Mouse (Mus musculus): ENCODE data around the gene Opn4. TPM values are rescaled to one million over a fixed set of nuclear protein-coding genes. Genes with fewer than 3 reads are reported as not detected.

The Opn4 gene
- total and polyA plus RNA-seq, 3 experiments: not detected

DNA sequence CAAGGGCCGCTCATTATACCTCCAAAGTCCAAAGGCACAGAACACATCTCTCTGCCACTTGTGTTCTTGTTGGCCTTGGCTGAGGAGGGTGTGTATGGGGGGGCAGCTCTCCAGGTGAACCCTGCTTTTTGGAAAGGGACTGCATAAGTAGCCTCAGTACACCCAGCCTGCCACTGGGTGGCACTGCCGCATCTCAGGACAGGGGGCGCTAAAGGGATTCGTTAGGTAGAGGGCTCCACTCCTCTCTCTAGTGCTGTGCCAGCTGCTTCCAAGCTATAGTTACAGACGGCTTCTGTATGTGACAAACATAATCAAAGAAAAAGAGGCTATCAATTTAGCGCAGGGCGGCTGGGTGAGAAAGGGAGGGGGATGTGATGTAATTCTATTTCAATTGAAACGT lies 16.9 kb upstream of the Opn4 start:
- H3K36me3 ChIP-seq (ENCODE audit: control insufficient read depth in 1 of 2, insufficient read depth in 2 of 2, low read length in 2 of 2): no peaks in the 10 kb centered on the region; a peak in 1 of 4 replicates
- H3K9me3 ChIP-seq (replicated peaks; ENCODE audit: insufficient read depth, low read length): no peaks in the 10 kb centered on the region
- no peaks in the 10 kb centered on the region for H3K27me3 ChIP-seq (ENCODE audit: control insufficient read depth in 1 of 2, insufficient read depth in 2 of 2, low read length in 2 of 2)
- peak; percentile 93 for DNase-seq (ENCODE audit: low read depth, low spot score)
- H3K9ac ChIP-seq (ENCODE audit: control insufficient read depth, low read depth, low read length, poor library complexity, severe bottlenecking): no peak overlapping the region
- no peak for TF ChIP-seq ZKSCAN1 (IDR thresholded peaks at IDR 0.05; ENCODE audit: low read depth, low read length)
- TF ChIP-seq MAX (IDR thresholded peaks at IDR 0.05; ENCODE audit: low read length): no peak
- no peak for TF ChIP-seq NELFE (IDR thresholded peaks at IDR 0.05; ENCODE audit: low read depth, low read length)
- peak; percentile 51; the same call in 1 of the 2 replicates for TF ChIP-seq ELF1 (IDR thresholded peaks at IDR 0.05; ENCODE audit: low read depth, low read length)
- TF ChIP-seq TBP (IDR thresholded peaks at IDR 0.05; ENCODE audit: low read depth, low read length): 0 out of 2 replicates have a peak, but pooled peaks have one; percentile 49
- TF ChIP-seq BHLHE40 (IDR thresholded peaks at IDR 0.05; ENCODE audit: borderline replicate concordance, low read depth, low read length): 0 out of 2 replicates have a peak, but pooled peaks have one; percentile 46
- TF ChIP-seq ETS1 (IDR thresholded peaks at IDR 0.05; ENCODE audit: low read depth, low read length): no peak
- no peak for TF ChIP-seq USF1 (IDR thresholded peaks at IDR 0.05; ENCODE audit: low read depth, low read length)
- TF ChIP-seq SMC3 (IDR thresholded peaks at IDR 0.05; ENCODE audit: low read depth, low read length): peak; percentile 99
- 0 out of 2 replicates have a peak, but pooled peaks have one; percentile 22 for TF ChIP-seq TCF12 (IDR thresholded peaks at IDR 0.05; ENCODE audit: low read depth, low read length)
- no peak for TF ChIP-seq MAFK (IDR thresholded peaks at IDR 0.05; ENCODE audit: borderline replicate concordance, low read depth, low read length)
- no peak for TF ChIP-seq E2F4 (IDR thresholded peaks at IDR 0.05; ENCODE audit: borderline replicate concordance, low read depth, low read length)
- no peak for TF ChIP-seq GABPA (IDR thresholded peaks at IDR 0.05; ENCODE audit: low read depth, low read length)
- peak; percentile 99 for TF ChIP-seq ZC3H11A (IDR thresholded peaks at IDR 0.05; ENCODE audit: low read depth, low read length)
- TF ChIP-seq NRF1 (IDR thresholded peaks at IDR 0.05; ENCODE audit: insufficient read depth, low read depth, low read length, poor library complexity, severe bottlenecking): 0 out of 2 replicates have a peak, but pooled peaks have one; percentile 11
- 0 out of 2 replicates have a peak, but pooled peaks have one; percentile 33 for TF ChIP-seq HCFC1 (IDR thresholded peaks at IDR 0.05; ENCODE audit: low read depth, low read length)
- peak; percentile 35; the same call in 1 of the 2 replicates for TF ChIP-seq MEF2A (IDR thresholded peaks at IDR 0.05; ENCODE audit: extremely low read depth, insufficient replicate concordance, low read depth, low read length, poor library complexity, severe bottlenecking)
- peak in 2 of 3 experiments; percentile 88 to 100; a peak in 5 of 6 replicates for TF ChIP-seq CTCF (IDR thresholded peaks at IDR 0.05 in 2 of 3, conservative IDR thresholded peaks at IDR 0.05 in 1 of 3; ENCODE audit: control insufficient read depth in 1 of 3, insufficient read depth in 1 of 3, low read depth in 2 of 3, low read length in 3 of 3, poor library complexity in 1 of 3, severe bottlenecking in 1 of 3)
- TF ChIP-seq SIN3A (IDR thresholded peaks at IDR 0.05; ENCODE audit: low read length): peak; percentile 73
- peak; percentile 86 for TF ChIP-seq MAZ (IDR thresholded peaks at IDR 0.05; ENCODE audit: low read depth, low read length)
- 0 out of 2 replicates have a peak, but pooled peaks have one; percentile 28 for TF ChIP-seq MYC (IDR thresholded peaks at IDR 0.05; ENCODE audit: low read depth, low read length)
- no peak for TF ChIP-seq USF2 (IDR thresholded peaks at IDR 0.05; ENCODE audit: borderline replicate concordance in 1 of 2, insufficient read depth in 1 of 2, low read depth in 1 of 2, low read length in 2 of 2)
- TF ChIP-seq UBTF (IDR thresholded peaks at IDR 0.05; ENCODE audit: borderline replicate concordance, insufficient read depth, low read depth, low read length): no peak
- peak; percentile 70 for TF ChIP-seq ZNF384 (IDR thresholded peaks at IDR 0.05; ENCODE audit: low read depth, low read length)
- no peaks in the 10 kb centered on the region for H3K79me2 ChIP-seq (ENCODE audit: control insufficient read depth, insufficient read depth, low read length, poor library complexity)
- no peak overlapping the region for H3K27ac ChIP-seq (ENCODE audit: control insufficient read depth, low read depth, low read length)
- H3K4me3 ChIP-seq (ENCODE audit: control insufficient read depth in 1 of 2, insufficient read depth in 1 of 2, low read depth in 2 of 2, low read length in 2 of 2): no peak overlapping the region
- peaks cover 5 to 6% of the 10 kb centered on the region in 2 experiments for H3K4me1 ChIP-seq (ENCODE audit: control insufficient read depth in 1 of 2, insufficient read depth in 2 of 2, low read length in 2 of 2)

Measured in MEL (cell line).